8 mouse cellular contexts compared by ENCODE assay signal in the genomic region with DNA sequence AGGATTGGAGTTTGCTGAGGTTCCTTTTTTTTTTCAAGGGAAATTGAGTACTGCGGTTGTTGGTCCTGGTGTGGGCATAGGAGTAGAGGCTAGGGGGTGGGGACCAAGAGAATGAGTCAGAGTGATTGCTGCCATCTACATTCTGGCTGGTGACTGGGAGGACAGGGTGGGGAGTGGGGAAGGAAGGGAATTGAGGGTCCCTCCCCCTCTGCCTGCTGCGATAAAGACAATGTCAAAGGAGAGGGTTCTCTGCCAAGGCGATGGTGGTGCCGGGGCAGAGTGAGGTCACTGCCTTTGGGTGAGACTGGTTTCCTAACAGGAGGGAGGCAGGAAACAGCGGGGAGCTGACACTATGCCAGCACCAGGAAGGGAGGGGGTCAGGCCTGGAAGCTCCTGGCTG.
DNase-seq lines count a peak whose midpoint lies in the region; ATAC-seq and TF ChIP-seq lines count a peak whose summit lies in the region.

No protein-coding gene starts in this region.

- no peak for TF ChIP-seq CTCF in heart, postnatal 0 days (IDR thresholded peaks at IDR 0.05; ENCODE audit: low read depth)

- no peak overlapping the region for H3K9ac ChIP-seq in forebrain, embryonic 15.5 days (replicated peaks)
- no peak overlapping the region for H3K9ac ChIP-seq in heart, postnatal 0 days (replicated peaks; ENCODE audit: low read depth, low read length)
- H3K9ac ChIP-seq in lung, embryonic 16.5 days (ENCODE audit: low read length) = no peak overlapping the region
- H3K9ac ChIP-seq in neural tube, embryonic 15.5 days (replicated peaks) = no peak overlapping the region

- no peaks in the 10 kb centered on the region for H3K27me3 ChIP-seq in forebrain, embryonic 10.5 days (ENCODE audit: poor library complexity, severe bottlenecking)
- H3K27me3 ChIP-seq in forebrain, embryonic 15.5 days = no peaks in the 10 kb centered on the region
- H3K27me3 ChIP-seq in heart, postnatal 0 days (ENCODE audit: control insufficient read depth, insufficient read depth, low read length) = no peaks in the 10 kb centered on the region
- no peaks in the 10 kb centered on the region for H3K27me3 ChIP-seq in lung, embryonic 16.5 days (ENCODE audit: control insufficient read depth, insufficient read depth, low read depth, low read length)
- H3K27me3 ChIP-seq in neural tube, embryonic 15.5 days (replicated peaks) = no peaks in the 10 kb centered on the region

- 82% methylated on average over 5 of the region's 5 CpGs for WGBS in forebrain, embryonic 10.5 days
- 51% methylated on average over 5 of the region's 5 CpGs for WGBS in forebrain, embryonic 15.5 days
- WGBS in heart, postnatal 0 days = 38% methylated on average over 5 of the region's 5 CpGs
- WGBS in lung, embryonic 16.5 days = 48% methylated on average over 5 of the region's 5 CpGs
- 51% methylated on average over 5 of the region's 5 CpGs for WGBS in neural tube, embryonic 15.5 days

- H3K9me3 ChIP-seq in forebrain, embryonic 10.5 days = no peaks in the 10 kb centered on the region
- H3K9me3 ChIP-seq in forebrain, embryonic 15.5 days = no peaks in the 10 kb centered on the region
- no peaks in the 10 kb centered on the region for H3K9me3 ChIP-seq in heart, postnatal 0 days (replicated peaks; ENCODE audit: control insufficient read depth, low read length)
- H3K9me3 ChIP-seq in lung, embryonic 16.5 days (ENCODE audit: control insufficient read depth, low read length) = no peaks in the 10 kb centered on the region
- no peaks in the 10 kb centered on the region for H3K9me3 ChIP-seq in neural tube, embryonic 15.5 days (replicated peaks)

- no peak overlapping the region for H3K4me3 ChIP-seq in forebrain, embryonic 10.5 days
- H3K4me3 ChIP-seq in forebrain, embryonic 15.5 days = no peak overlapping the region
- H3K4me3 ChIP-seq in heart, postnatal 0 days (ENCODE audit: low read depth, low read length) = no peak overlapping the region
- no peak overlapping the region for H3K4me3 ChIP-seq in lung, embryonic 16.5 days (ENCODE audit: low read length)
- no peak overlapping the region for H3K4me3 ChIP-seq in neural tube, embryonic 15.5 days (replicated peaks)

- H3K36me3 ChIP-seq in forebrain, embryonic 10.5 days (replicated peaks) = no peaks in the 10 kb centered on the region
- H3K36me3 ChIP-seq in forebrain, embryonic 15.5 days = no peaks in the 10 kb centered on the region
- no peaks in the 10 kb centered on the region for H3K36me3 ChIP-seq in heart, postnatal 0 days (replicated peaks; ENCODE audit: control insufficient read depth, insufficient read depth, low read length)
- H3K36me3 ChIP-seq in lung, embryonic 16.5 days (ENCODE audit: control insufficient read depth, insufficient read depth, low read length) = no peaks in the 10 kb centered on the region
- H3K36me3 ChIP-seq in neural tube, embryonic 15.5 days = no peaks in the 10 kb centered on the region

- H3K4me2 ChIP-seq in forebrain, embryonic 15.5 days (replicated peaks) = no peak overlapping the region
- H3K4me2 ChIP-seq in heart, postnatal 0 days (ENCODE audit: low read depth, low read length) = no peak overlapping the region
- H3K4me2 ChIP-seq in lung, embryonic 16.5 days (ENCODE audit: low read depth, low read length) = no peak overlapping the region
- no peak overlapping the region for H3K4me2 ChIP-seq in neural tube, embryonic 15.5 days

- ATAC-seq in forebrain, embryonic 15.5 days (replicated peaks) = no peak
- peak; percentile 27; the same call in 1 of the 2 replicates for ATAC-seq in heart, postnatal 0 days (ENCODE audit: insufficient read depth, low read depth)
- peak; percentile 83 for ATAC-seq in lung, embryonic 16.5 days (ENCODE audit: low read depth)
- no peak for ATAC-seq in neural tube, embryonic 15.5 days (ENCODE audit: low FRiP score)

- H3K27ac ChIP-seq in forebrain, embryonic 10.5 days = peak overlapping the region; percentile 53; the same call in 1 of the 2 replicates
- no peak overlapping the region for H3K27ac ChIP-seq in forebrain, embryonic 15.5 days (replicated peaks)
- H3K27ac ChIP-seq in heart, postnatal 0 days (ENCODE audit: low read depth) = no peak overlapping the region
- no peak overlapping the region for H3K27ac ChIP-seq in lung, embryonic 16.5 days (ENCODE audit: low read length)
- H3K27ac ChIP-seq in neural tube, embryonic 15.5 days (replicated peaks) = no peak overlapping the region

- H3K4me1 ChIP-seq in forebrain, embryonic 10.5 days = peaks cover 13% of the 10 kb centered on the region
- no peaks in the 10 kb centered on the region for H3K4me1 ChIP-seq in forebrain, embryonic 15.5 days
- H3K4me1 ChIP-seq in heart, postnatal 0 days (ENCODE audit: control insufficient read depth, insufficient read depth) = no peaks in the 10 kb centered on the region
- no peaks in the 10 kb centered on the region for H3K4me1 ChIP-seq in lung, embryonic 16.5 days (replicated peaks; ENCODE audit: control insufficient read depth, insufficient read depth, low read length)
- H3K4me1 ChIP-seq in neural tube, embryonic 15.5 days = peaks cover 3% of the 10 kb centered on the region; the same call in 1 of the 2 replicates

- no peak for TF ChIP-seq EP300 in heart, postnatal 0 days (IDR thresholded peaks at IDR 0.05; ENCODE audit: low read depth)

- no peak for DNase-seq in forebrain, embryonic 10.5 days (ENCODE audit: extremely low spot score, low spot score)
- peak; percentile 13 to 28 for DNase-seq in adrenal gland, adult 18-20 months (ENCODE audit: low spot score in 2 of 2)
- DNase-seq in heart, postnatal 0 days (ENCODE audit: low spot score) = peak; percentile 12
- DNase-seq in yolk sac, embryonic 10.5 days (ENCODE audit: low spot score) = no peak
- no peak for DNase-seq in right cerebral cortex, postnatal 14 days

Comparison
In these comparisons a context has a peak if more than half of its experiments do, and no peak if none do; other contexts are left out.
1. DNase-seq: peak in adrenal gland, adult 18-20 months (2 of 2) and heart, postnatal 0 days (single experiment); none in forebrain, embryonic 10.5 days (single experiment), yolk sac, embryonic 10.5 days (single experiment) and right cerebral cortex, postnatal 14 days (single experiment).
2. ATAC-seq: peak in heart, postnatal 0 days (single experiment) and lung, embryonic 16.5 days (single experiment); none in forebrain, embryonic 15.5 days (single experiment) and neural tube, embryonic 15.5 days (single experiment).